Mouse (Mus musculus): ENCODE data around the gene Nicn1.

The Nicn1 gene

GRCm38 (mm10) chr9:108337848-108338550 is 47.8 kb downstream of the Nicn1 start:
- DNase-seq (ENCODE audit: extremely low spot score, low spot score): no peak

GRCm38 (mm10) chr9:108338551-108338885 is 48.3 kb downstream of the Nicn1 start:
- peak; percentile 24 for DNase-seq (ENCODE audit: extremely low spot score, low spot score)

GRCm38 (mm10) chr9:108338886-108339781 is 48.9 kb downstream of the Nicn1 start, which contains the start of gene Gpx1:
TSS of gene Gpx1 (plus strand) at chr9:108338903.
- DNase-seq (ENCODE audit: extremely low spot score, low spot score): peak; percentile 91

GRCm38 (mm10) chr9:108339886-108340257 is 49.6 kb downstream of the Nicn1 start:
- peak; percentile 15 for DNase-seq (ENCODE audit: extremely low spot score, low spot score)

GRCm38 (mm10) chr9:108340258-108341138 is 50.3 kb downstream of the Nicn1 start:
- DNase-seq (ENCODE audit: extremely low spot score, low spot score): peak; percentile 15

GRCm38 (mm10) chr9:108341139-108341475 is 50.9 kb downstream of the Nicn1 start:
- no peak for DNase-seq (ENCODE audit: extremely low spot score, low spot score)

- DNase-seq (ENCODE audit: extremely low spot score, low spot score): no peak
These were observed 51.6 kb downstream of the Nicn1 start for GRCm38 (mm10) chr9:108341801-108342200.

GRCm38 (mm10) chr9:108342301-108342831 is 52.1 kb downstream of the Nicn1 start:
- DNase-seq (ENCODE audit: extremely low spot score, low spot score): no peak

GRCm38 (mm10) chr9:108343331-108343730 is 53.1 kb downstream of the Nicn1 start:
- DNase-seq (ENCODE audit: extremely low spot score, low spot score): no peak

- DNase-seq (ENCODE audit: extremely low spot score, low spot score): no peak
These were observed 53.6 kb downstream of the Nicn1 start for GRCm38 (mm10) chr9:108343835-108344234.

- no peak for DNase-seq (ENCODE audit: extremely low spot score, low spot score)
These were observed 54.2 kb downstream of the Nicn1 start for GRCm38 (mm10) chr9:108344471-108344870.
